7 mouse cellular contexts compared by ENCODE assay signal in the genomic region with DNA sequence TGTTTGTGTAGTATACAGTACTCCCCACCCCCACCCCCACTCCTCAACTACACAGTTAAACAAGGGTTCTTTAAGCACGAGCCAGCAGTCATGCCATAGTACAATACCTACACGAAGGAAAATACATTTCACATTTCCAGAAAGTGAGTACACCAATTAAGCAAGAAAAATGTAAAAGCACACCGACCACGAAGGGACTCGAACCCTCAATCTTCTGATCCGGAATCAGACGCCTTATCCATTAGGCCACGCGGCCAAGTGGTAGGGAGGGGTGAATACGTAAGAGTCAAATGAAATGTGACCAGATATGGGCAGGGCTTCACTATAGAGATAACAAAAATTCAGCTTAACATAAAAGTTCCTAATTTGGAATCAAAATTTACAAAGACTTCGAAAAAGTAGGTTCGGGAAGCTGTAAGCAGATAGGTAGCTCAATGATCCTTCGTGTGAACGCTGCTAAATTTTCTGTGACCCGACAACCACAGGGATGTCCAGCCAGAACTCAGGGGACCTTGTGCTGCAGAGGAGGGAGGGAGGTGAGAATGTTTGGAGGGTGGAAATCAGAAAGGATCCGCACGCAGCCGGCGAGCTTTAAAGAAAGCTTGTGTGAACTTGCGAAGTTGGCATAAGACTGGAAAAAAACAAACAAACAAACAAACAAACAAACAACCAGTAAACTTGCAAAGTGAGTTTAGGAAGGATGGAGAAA. TPM values are rescaled to one million over a fixed set of nuclear protein-coding genes. Genes with fewer than 3 reads are reported as not detected.
DNase-seq lines count a peak whose midpoint lies in the region; ATAC-seq lines count a peak whose summit lies in the region.

No protein-coding gene starts in this region.

- 2% methylated on average over 20 of the region's 20 CpGs for WGBS in forebrain, embryonic 16.5 days
- WGBS in hindbrain, embryonic 10.5 days, result 1% methylated on average over 20 of the region's 20 CpGs
- 2% methylated on average over 20 of the region's 20 CpGs for WGBS in lung, embryonic 16.5 days

- ATAC-seq in forebrain, embryonic 16.5 days, result peak; percentile 89
- ATAC-seq in lung, embryonic 16.5 days (ENCODE audit: low read depth), result peak; percentile 76; the same call in 1 of the 2 replicates

- H3K9ac ChIP-seq in forebrain, embryonic 16.5 days (replicated peaks; ENCODE audit: low read depth, low read length), result no peak overlapping the region
- no peak overlapping the region for H3K9ac ChIP-seq in lung, embryonic 16.5 days (ENCODE audit: low read length)

- H3K4me2 ChIP-seq in forebrain, embryonic 16.5 days (ENCODE audit: low read length), result peak overlapping the region; percentile 51
- H3K4me2 ChIP-seq in lung, embryonic 16.5 days (ENCODE audit: low read depth, low read length), result peak overlapping the region; percentile 59

- peaks cover 5% of the 10 kb centered on the region; the same call in 1 of the 2 replicates for H3K9me3 ChIP-seq in forebrain, embryonic 16.5 days (ENCODE audit: control insufficient read depth, low read length)
- H3K9me3 ChIP-seq in hindbrain, embryonic 10.5 days, result peaks cover 13% of the 10 kb centered on the region
- peaks cover 6% of the 10 kb centered on the region for H3K9me3 ChIP-seq in lung, embryonic 16.5 days (ENCODE audit: control insufficient read depth, low read length)

- peak overlapping the region; percentile 36 for H3K4me3 ChIP-seq in forebrain, embryonic 16.5 days (replicated peaks; ENCODE audit: low read length)
- peak overlapping the region; percentile 56 for H3K4me3 ChIP-seq in hindbrain, embryonic 10.5 days
- H3K4me3 ChIP-seq in lung, embryonic 16.5 days (ENCODE audit: low read length), result peak overlapping the region; percentile 46

- H3K27ac ChIP-seq in forebrain, embryonic 16.5 days (ENCODE audit: low read length), result no peak overlapping the region
- peak overlapping the region; percentile 12; the same call in 1 of the 2 replicates for H3K27ac ChIP-seq in hindbrain, embryonic 10.5 days
- H3K27ac ChIP-seq in lung, embryonic 16.5 days (ENCODE audit: low read length), result no peak overlapping the region

- peak; percentile 22 for DNase-seq in T-cell, adult 2 months (ENCODE audit: low spot score)
- peak; percentile 61 for DNase-seq in cerebellum, adult 11-12 months
- DNase-seq in hindbrain, embryonic 10.5 days (ENCODE audit: low spot score), result peak; percentile 84
- peak; percentile 58 for DNase-seq in layer of hippocampus, adult 9-11 months
- peak; percentile 86 for DNase-seq in retina, embryonic 14.5 days (ENCODE audit: low spot score)

- no peaks in the 10 kb centered on the region for H3K27me3 ChIP-seq in forebrain, embryonic 16.5 days (replicated peaks; ENCODE audit: control insufficient read depth, insufficient read depth, low read length)
- H3K27me3 ChIP-seq in hindbrain, embryonic 10.5 days (ENCODE audit: insufficient read depth, poor library complexity, severe bottlenecking), result peaks cover 13% of the 10 kb centered on the region; the same call in 1 of the 2 replicates
- no peaks in the 10 kb centered on the region for H3K27me3 ChIP-seq in lung, embryonic 16.5 days (ENCODE audit: control insufficient read depth, insufficient read depth, low read depth, low read length)

- H3K4me1 ChIP-seq in forebrain, embryonic 16.5 days (replicated peaks; ENCODE audit: control insufficient read depth, insufficient read depth, low read length), result no peaks in the 10 kb centered on the region; the same call in 1 of the 2 replicates
- peaks cover 7% of the 10 kb centered on the region; the same call in 1 of the 2 replicates for H3K4me1 ChIP-seq in hindbrain, embryonic 10.5 days (replicated peaks)
- H3K4me1 ChIP-seq in lung, embryonic 16.5 days (replicated peaks; ENCODE audit: control insufficient read depth, insufficient read depth, low read length), result peaks cover 3% of the 10 kb centered on the region; the same call in 1 of the 2 replicates

- no peaks in the 10 kb centered on the region for H3K36me3 ChIP-seq in forebrain, embryonic 16.5 days (ENCODE audit: control insufficient read depth, insufficient read depth)
- no peaks in the 10 kb centered on the region for H3K36me3 ChIP-seq in hindbrain, embryonic 10.5 days
- H3K36me3 ChIP-seq in lung, embryonic 16.5 days (ENCODE audit: control insufficient read depth, insufficient read depth, low read length), result no peaks in the 10 kb centered on the region

RNA-seq across cellular contexts. Expression of a gene that starts 36.2 kb away (rescaled TPM):
- polyA plus RNA-seq in forebrain, embryonic 16.5 days (2015; fragmentation: Nextera tagmentation; extraction: Ambion mirVana), result 89.7 and 96.6 TPM in 2 replicates
- 157 and 163 TPM in 2 replicates for polyA plus RNA-seq in hindbrain, embryonic 10.5 days (2016; fragmentation: Nextera tagmentation; extraction: Ambion mirVana)
- 105 and 108 TPM in 2 replicates for polyA plus RNA-seq in lung, embryonic 16.5 days (2015; fragmentation: Nextera tagmentation; extraction: Ambion mirVana)

Comparison
In these comparisons a context has a peak if more than half of its experiments do, and no peak if none do; other contexts are left out.
1. DNase-seq: peak in every context shown above with its lines; median percentile 86 in retina, embryonic 14.5 days; 84 in hindbrain, embryonic 10.5 days; 61 in cerebellum, adult 11-12 months; 58 in layer of hippocampus, adult 9-11 months; 22 in T-cell, adult 2 months.